Mouse (Mus musculus): ENCODE measurements around the gene Klf8.

- TF ChIP-seq POLR2A (IDR thresholded peaks at IDR 0.05; ENCODE audit: low read depth, low read length) (no peak), CTCF (IDR thresholded peaks at IDR 0.05; ENCODE audit: extremely low read depth, insufficient read length, insufficient replicate concordance, low read depth, low read length) (no peak)
Observed at GRCm38 (mm10) chrX:153369780-153370179, 132.5 kb downstream of the Klf8 start.
